Mouse (Mus musculus): ENCODE data around the gene Gm21677. TPM values are rescaled to one million over a fixed set of nuclear protein-coding genes. Genes with fewer than 3 reads are reported as not detected.

Gm21677 gene
- polyA plus RNA-seq (2014; fragmentation: Illumina TruSeq; extraction: RNeasy Lipid Tissue Mini Kit (QIAGEN cat#74804); ENCODE audit: low read depth, low replicate concordance), result not detected

GRCm38 (mm10) chrY:3306349-3306748 is at the start of gene Gm21677:
TSS of gene Gm21677 (minus strand) at chrY:3306449.

GRCm38 (mm10) chrY:3345229-3345628 is 39.0 kb upstream of the Gm21677 start, which contains the start of gene Gm21693:
TSS of gene Gm21693 (minus strand) at chrY:3345329.

Other genes starting within 250 kb of the Gm21677 start
- gene Gm21693, start 38.9 kb upstream of the Gm21677 start, polyA plus RNA-seq (2014; fragmentation: Illumina TruSeq; extraction: RNeasy Lipid Tissue Mini Kit (QIAGEN cat#74804); ENCODE audit: low read depth, low replicate concordance), result not detected
- not detected for gene Gm21704, start 103.7 kb upstream of the Gm21677 start, polyA plus RNA-seq (2014; fragmentation: Illumina TruSeq; extraction: RNeasy Lipid Tissue Mini Kit (QIAGEN cat#74804); ENCODE audit: low read depth, low replicate concordance)
- gene Gm21708, start 103.7 kb upstream of the Gm21677 start, polyA plus RNA-seq (2014; fragmentation: Illumina TruSeq; extraction: RNeasy Lipid Tissue Mini Kit (QIAGEN cat#74804); ENCODE audit: low read depth, low replicate concordance), result 0.20 TPM

Data from adipose tissue, adult 10 weeks (tissue).